ENCODE assay signal across 29 mouse cellular contexts in the genomic region with DNA sequence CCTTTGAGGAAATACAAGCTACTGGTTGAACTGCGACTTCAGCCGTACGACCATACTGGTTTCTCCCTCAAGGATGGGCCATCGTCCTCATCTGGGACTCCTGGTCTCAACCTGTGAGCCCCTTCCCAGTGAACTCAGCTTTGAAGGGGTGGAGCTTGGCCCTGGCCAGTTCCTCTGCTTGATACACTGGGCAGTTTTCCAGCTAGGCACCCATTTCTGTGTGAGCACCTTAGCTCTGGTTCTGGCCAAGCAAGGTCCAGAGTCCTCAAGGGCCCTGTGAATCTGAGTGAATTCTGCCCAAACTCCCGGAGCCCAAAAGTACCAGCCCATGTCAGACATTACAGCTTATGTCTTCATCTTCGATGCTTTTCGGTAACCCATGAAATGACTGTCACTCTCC. TPM values are rescaled to one million over a fixed set of nuclear protein-coding genes. Genes with fewer than 3 reads are reported as not detected.
"Had no signal": no experiment of that assay in that cellular context is flagged by ENCODE, and none has a peak within 500 bp of the region (broad histone marks: within the 10 kb centered on the region; RNA-seq: fewer than 3 reads in every experiment).

No protein-coding gene starts in this region.

- H3K9ac ChIP-seq: limb, embryonic 13.5 days; liver, embryonic 12.5 days; liver, embryonic 15.5 days; lung, embryonic 15.5 days; midbrain, embryonic 13.5 days; neural tube, embryonic 13.5 days had no signal

- H3K27ac ChIP-seq: layer of hippocampus, adult 2 months; limb, embryonic 13.5 days; liver, embryonic 12.5 days; liver, embryonic 15.5 days; lung, embryonic 15.5 days; midbrain, embryonic 10.5 days; midbrain, embryonic 13.5 days; neural tube, embryonic 13.5 days had no signal

- H3K4me1 ChIP-seq: liver, embryonic 15.5 days had no signal

- H3K27me3 ChIP-seq: limb, embryonic 13.5 days; lung, embryonic 15.5 days; midbrain, embryonic 13.5 days; neural tube, embryonic 13.5 days had no signal

- H3K4me2 ChIP-seq: limb, embryonic 13.5 days; liver, embryonic 12.5 days; liver, embryonic 15.5 days; lung, embryonic 15.5 days; midbrain, embryonic 13.5 days; neural tube, embryonic 13.5 days had no signal

- H3K9me3 ChIP-seq: limb, embryonic 10.5 days; limb, embryonic 13.5 days; liver, embryonic 12.5 days; liver, embryonic 15.5 days; lung, embryonic 15.5 days; megakaryocyte, embryonic 14.5 days; midbrain, embryonic 10.5 days; midbrain, embryonic 13.5 days; neural tube, embryonic 13.5 days had no signal

- DNase-seq: layer of hippocampus, adult 9-11 months; liver; lung, adult 18-20 months; lung, postnatal 10 days; lung, postnatal 36 days; retina, postnatal 1 day; right cerebral cortex, postnatal 25 days; thymus, adult 18-20 months; thymus, postnatal 36 days had no signal

- H3K36me3 ChIP-seq: limb, embryonic 10.5 days; limb, embryonic 13.5 days; liver, embryonic 12.5 days; liver, embryonic 15.5 days; lung, embryonic 15.5 days had no signal

- H3K4me3 ChIP-seq: layer of hippocampus, adult 2 months; limb, embryonic 10.5 days; limb, embryonic 13.5 days; liver, embryonic 12.5 days; liver, embryonic 15.5 days; lung, embryonic 15.5 days; megakaryocyte, embryonic 14.5 days; midbrain, embryonic 10.5 days; midbrain, embryonic 13.5 days; myocyte; neural tube, embryonic 13.5 days had no signal

- ATAC-seq: inflammation-experienced regulatory T-cells, adult 6 months; intestine, embryonic 16.5 days; liver, embryonic 12.5 days; midbrain, embryonic 13.5 days; midbrain, embryonic 16.5 days had no signal

RNA-seq across cellular contexts. Expression of a gene that starts 20.4 kb away (rescaled TPM):
- total RNA-seq: left cerebral cortex, adult 18-20 months; left cerebral cortex, postnatal 25 days; monocyte, adult 5-6 weeks had no signal
- polyA plus RNA-seq: inflammation-experienced regulatory T-cells, adult 6 months; large intestine, adult 2 months; spleen, adult 2 months; urinary bladder, adult 2 months had no signal

RNA-seq across cellular contexts. Expression of a gene that starts 55.4 kb away (rescaled TPM):
- polyA plus RNA-seq: inflammation-experienced regulatory T-cells, adult 6 months; liver, embryonic 15.5 days; myocyte had no signal
